Mouse (Mus musculus): ENCODE measurements around the gene Nubp2.

- no peak for TF ChIP-seq RAD21 (IDR thresholded peaks at IDR 0.05; ENCODE audit: low read depth, low read length)
- TF ChIP-seq ZNF384 (IDR thresholded peaks at IDR 0.05; ENCODE audit: low read depth, low read length) = no peak
- TF ChIP-seq POLR2AphosphoS2 (IDR thresholded peaks at IDR 0.05; ENCODE audit: low read depth, low read length) = no peak
- no peak for TF ChIP-seq CTCF (conservative IDR thresholded peaks at IDR 0.05 in 1 of 2, IDR thresholded peaks at IDR 0.05 in 1 of 2; ENCODE audit: low read depth in 2 of 2, low read length in 2 of 2)
- TF ChIP-seq POLR2A (IDR thresholded peaks at IDR 0.05; ENCODE audit: low read depth, low read length) = no peak
- TF ChIP-seq CHD2 (IDR thresholded peaks at IDR 0.05; ENCODE audit: low read length) = no peak
Measured at GRCm38 (mm10) chr17:24856589-24856988, 29.6 kb downstream of the Nubp2 start.
